Mouse (Mus musculus) hindbrain, embryonic 14.5 days (tissue): ENCODE results near the gene Rab37. TPM values are rescaled to one million over a fixed set of nuclear protein-coding genes. Genes with fewer than 3 reads are reported as not detected.

Experiments used
- ATAC-seq: fragments of 200-750 bp; cut with Nextera tagmentation; 2 replicates; pipeline ENCODE4 v1.8.0; 2017; ENCODE audit warnings: moderate number of reproducible peaks, mild to moderate bottlenecking, moderate TSS enrichment, moderate library complexity; ENCODE audit not compliant: low FRiP score
- DNase-seq: peaks from one replicate; pipeline ENCODE4 v3.0.0-alpha.2; 2015; ENCODE audit warnings: low spot score
- H3K27ac ChIP-seq: fragments of 300-500 bp; sonication (generic); 2 replicates; pipeline ENCODE4 v1.5.1; 2014; ENCODE audit warnings: mild to moderate bottlenecking, moderate library complexity
- H3K27me3 ChIP-seq: fragments of 300-500 bp; sonication (generic); 2 replicates; pipeline ENCODE4 v1.6.1; 2014; ENCODE audit warnings: mild to moderate bottlenecking, low read length, mixed read lengths; ENCODE audit not compliant: control insufficient read depth, insufficient read depth
- H3K36me3 ChIP-seq: fragments of 300-500 bp; sonication (generic); replicated peaks from 2 replicates; pipeline ENCODE4 v1.6.1; 2014; ENCODE audit not compliant: control insufficient read depth, insufficient read depth
- H3K4me1 ChIP-seq: fragments of 300-500 bp; sonication (generic); replicated peaks from 2 replicates; pipeline ENCODE4 v1.6.1; 2014; ENCODE audit warnings: antibody characterized with exemption, low read length, mixed read lengths; ENCODE audit not compliant: control insufficient read depth, insufficient read depth
- H3K4me2 ChIP-seq: fragments of 300-500 bp; sonication (generic); replicated peaks from 2 replicates; pipeline ENCODE4 v1.6.1; 2014; ENCODE audit warnings: mild to moderate bottlenecking, moderate library complexity
- H3K4me3 ChIP-seq: fragments of 300-500 bp; sonication (generic); replicated peaks from 2 replicates; pipeline ENCODE4 v1.5.1; 2014; ENCODE audit warnings: mild to moderate bottlenecking, low read length
- H3K9ac ChIP-seq: fragments of 300-500 bp; sonication (generic); 2 replicates; pipeline ENCODE4 v1.6.1; 2014
- H3K9me3 ChIP-seq: fragments of 300-500 bp; sonication (generic); 2 replicates; pipeline ENCODE4 v1.6.1; 2016; ENCODE audit warnings: low read length; ENCODE audit not compliant: control insufficient read depth
- WGBS: fragments of 180-500 bp; shearing (Covaris S2); extraction: QIAGEN DNeasy Blood & Tissue Kit; methylation state at CpG from one replicate; pipeline ENCODE4 v1.1.7; 2014; 5-methylcytosine and 5-hydroxymethylcytosine counted together
- polyA plus RNA-seq: library from polyadenylated mRNA; unstranded; fragments of >200 nt; fragmentation: Nextera tagmentation; extraction: Ambion mirVana; gene quantifications from 2 replicates; pipeline ENCODE4 v1.2.1, GENCODE M21; 2014

Gene Rab37
- polyA plus RNA-seq, 1 experiment from 2014 or later = 0.66 TPM

- Histone ChIP-seq H3K4me2 (no peak overlapping the region), H3K9ac (no peak overlapping the region), H3K4me3 (no peak overlapping the region), H3K9me3 (no peaks in the 10 kb centered on the region), H3K36me3 (peaks cover 59% of the 10 kb centered on the region), H3K27me3 (no peaks in the 10 kb centered on the region), H3K4me1 (0 out of 2 replicates have a peak, but pooled peaks cover 5% of the 10 kb centered on the region), H3K27ac (no peak overlapping the region)
- peak; percentile 88 for DNase-seq
- WGBS = 14% methylated on average over 12 of the region's 12 CpGs
- ATAC-seq = peak; percentile 71; the same call in 1 of the 2 replicates
These were observed 111.1 kb downstream of the Rab37 start for GRCm38 (mm10) chr11:115202316-115202715.

GRCm38 (mm10) chr11:115202756-115203155, 111.5 kb downstream of the Rab37 start:
- H3K9me3 ChIP-seq = no peaks in the 10 kb centered on the region
- ATAC-seq = no peak
- no peak overlapping the region for H3K9ac ChIP-seq
- peaks cover 59% of the 10 kb centered on the region for H3K36me3 ChIP-seq
- no peaks in the 10 kb centered on the region for H3K27me3 ChIP-seq
- no peak for DNase-seq
- 0 out of 2 replicates have a peak, but pooled peaks cover 5% of the 10 kb centered on the region for H3K4me1 ChIP-seq
- no peak overlapping the region for H3K4me3 ChIP-seq
- H3K4me2 ChIP-seq = no peak overlapping the region
- 86% methylated on average over 9 of the region's 9 CpGs for WGBS
- H3K27ac ChIP-seq = no peak overlapping the region

DNA sequence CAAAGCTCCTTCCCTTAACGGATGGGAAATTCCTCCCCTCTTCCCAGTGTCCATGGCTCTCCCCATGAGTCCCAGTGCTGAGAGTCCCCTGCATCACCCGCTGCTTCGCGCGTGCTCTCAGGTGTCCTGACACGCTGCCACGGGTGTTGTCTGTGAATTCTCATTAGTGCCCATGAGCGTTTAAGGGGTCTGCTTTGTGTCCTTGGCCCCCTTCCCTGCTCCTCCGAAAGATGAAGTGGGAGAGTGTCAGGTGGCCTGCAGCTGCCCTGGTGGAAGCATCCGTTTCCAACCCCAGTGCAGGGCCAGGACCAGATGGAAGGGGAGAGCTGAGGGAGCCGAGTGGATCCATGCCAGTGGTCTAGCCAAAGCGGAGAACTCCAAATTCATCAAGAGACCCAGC, 116.9 kb downstream of the Rab37 start:
- no peak overlapping the region for H3K27ac ChIP-seq
- H3K4me3 ChIP-seq = no peak overlapping the region
- no peak overlapping the region for H3K9ac ChIP-seq
- H3K36me3 ChIP-seq = peaks cover 54% of the 10 kb centered on the region
- no peak overlapping the region for H3K4me2 ChIP-seq
- WGBS = 63% methylated on average over 12 of the region's 12 CpGs
- no peaks in the 10 kb centered on the region for H3K9me3 ChIP-seq
- ATAC-seq (no peak), DNase-seq (no peak)
- H3K4me1 ChIP-seq = 0 out of 2 replicates have a peak, but pooled peaks cover 10% of the 10 kb centered on the region
- no peaks in the 10 kb centered on the region for H3K27me3 ChIP-seq

- Histone ChIP-seq H3K36me3 (peaks cover 48% of the 10 kb centered on the region), H3K4me1 (0 out of 2 replicates have a peak, but pooled peaks cover 10% of the 10 kb centered on the region), H3K4me3 (no peak overlapping the region), H3K27me3 (no peaks in the 10 kb centered on the region), H3K9me3 (no peaks in the 10 kb centered on the region), H3K27ac (no peak overlapping the region), H3K4me2 (no peak overlapping the region), H3K9ac (no peak overlapping the region)
- ATAC-seq (no peak), DNase-seq (no peak)
- WGBS = 78% methylated on average over 25 of the region's 25 CpGs
These were observed 117.8 kb downstream of the Rab37 start for GRCm38 (mm10) chr11:115208776-115209732.

DNA sequence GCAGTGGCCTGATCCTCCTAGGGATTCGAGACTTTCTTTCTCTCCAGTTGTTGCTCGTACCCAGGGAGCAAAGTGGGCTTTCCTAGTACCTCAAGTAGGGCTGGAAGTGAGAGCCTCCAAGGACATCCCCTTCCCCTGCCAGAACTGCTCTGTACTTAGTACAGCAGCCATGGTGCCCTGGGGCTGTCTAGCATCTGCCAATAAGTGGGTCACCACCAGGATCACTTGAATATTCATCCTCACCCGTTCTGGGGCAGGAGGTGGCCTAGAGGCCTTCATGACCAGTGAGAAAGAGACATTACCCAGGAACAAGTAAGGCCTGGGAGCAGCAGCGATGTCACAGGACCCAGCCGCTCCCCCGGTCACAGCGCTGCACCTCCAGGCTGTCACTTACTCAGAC, 118.7 kb downstream of the Rab37 start:
- H3K9ac ChIP-seq = no peak overlapping the region
- H3K4me1 ChIP-seq = 0 out of 2 replicates have a peak, but pooled peaks cover 10% of the 10 kb centered on the region
- H3K9me3 ChIP-seq = no peaks in the 10 kb centered on the region
- no peak overlapping the region for H3K4me3 ChIP-seq
- no peaks in the 10 kb centered on the region for H3K27me3 ChIP-seq
- ATAC-seq (no peak), DNase-seq (no peak)
- WGBS = 74% methylated on average over 7 of the region's 7 CpGs
- H3K36me3 ChIP-seq = peaks cover 46% of the 10 kb centered on the region
- H3K27ac ChIP-seq = no peak overlapping the region
- H3K4me2 ChIP-seq = no peak overlapping the region

Other genes starting within 250 kb of the Rab37 start
- gene Gprc5c, start 240.3 kb upstream of the Rab37 start, polyA plus RNA-seq = 8.5 and 9.9 TPM in 2 replicates
- gene Cd300a, start 201.4 kb upstream of the Rab37 start, polyA plus RNA-seq = 0.81 and 1.9 TPM in 2 replicates
- 0.10 and 0.29 TPM in 2 replicates for gene Cd300lb, start 157.0 kb upstream of the Rab37 start, polyA plus RNA-seq
- not detected in 2 replicates for gene Cd300c, start 122.3 kb upstream of the Rab37 start, polyA plus RNA-seq
- 0.08 and 0.11 TPM in 2 replicates for gene Cd300ld, start 101.5 kb upstream of the Rab37 start, polyA plus RNA-seq
- gene Cd300c2, start 89.6 kb upstream of the Rab37 start, polyA plus RNA-seq = 1.0 and 1.7 TPM in 2 replicates
- gene Cd300ld2, start 75.2 kb upstream of the Rab37 start, polyA plus RNA-seq = not detected in 2 replicates
- not detected in 2 replicates for gene Cd300ld4, start 64.4 kb upstream of the Rab37 start, polyA plus RNA-seq
- gene Cd300ld5, start 53.7 kb upstream of the Rab37 start, polyA plus RNA-seq = not detected in 2 replicates
- gene Cd300ld3, start 43.0 kb upstream of the Rab37 start, polyA plus RNA-seq = not detected in 2 replicates
- 0.16 TPM in 1 of 2 replicates, not detected in the other for gene Cd300e, start 29.3 kb upstream of the Rab37 start, polyA plus RNA-seq
- gene Cd300lf, start 42.6 kb downstream of the Rab37 start, polyA plus RNA-seq = not detected in 2 replicates
- 60.5 and 65.9 TPM in 2 replicates for gene Slc9a3r1, start 71.9 kb downstream of the Rab37 start, polyA plus RNA-seq
- 10.7 and 11.7 TPM in 2 replicates for gene Tmem104, start 96.1 kb downstream of the Rab37 start, polyA plus RNA-seq
- 18.2 and 20.0 TPM in 2 replicates for gene Nat9, start 96.4 kb downstream of the Rab37 start, polyA plus RNA-seq
- 0.33 and 0.35 TPM in 2 replicates for gene Grin2c, start 175.8 kb downstream of the Rab37 start, polyA plus RNA-seq
- 15.2 TPM in 2 replicates for gene Fdxr, start 185.6 kb downstream of the Rab37 start, polyA plus RNA-seq
- gene Fads6, start 206.2 kb downstream of the Rab37 start, polyA plus RNA-seq = 1.4 and 1.5 TPM in 2 replicates
- gene Otop2, start 215.7 kb downstream of the Rab37 start, polyA plus RNA-seq = 0.08 and 0.14 TPM in 2 replicates
- 0.15 TPM in 1 of 2 replicates, not detected in the other for gene Ush1g, start 230.6 kb downstream of the Rab37 start, polyA plus RNA-seq
- 1.8 and 1.9 TPM in 2 replicates for gene Otop3, start 243.3 kb downstream of the Rab37 start, polyA plus RNA-seq